Mouse (Mus musculus) stomach, postnatal 0 days (tissue): Measurements from ENCODE around the gene Lin9.

Experiments used
- CTCF ChIP-seq: IDR thresholded peaks from 2 replicates; pipeline ENCODE4 v1.5.1; 2016; ENCODE audit warnings: antibody characterized with exemption, low read depth, mild to moderate bottlenecking, moderate library complexity
- EP300 ChIP-seq: optimal IDR thresholded peaks from 2 replicates; pipeline ENCODE3; 2016; ENCODE audit warnings: antibody characterized with exemption

DNA sequence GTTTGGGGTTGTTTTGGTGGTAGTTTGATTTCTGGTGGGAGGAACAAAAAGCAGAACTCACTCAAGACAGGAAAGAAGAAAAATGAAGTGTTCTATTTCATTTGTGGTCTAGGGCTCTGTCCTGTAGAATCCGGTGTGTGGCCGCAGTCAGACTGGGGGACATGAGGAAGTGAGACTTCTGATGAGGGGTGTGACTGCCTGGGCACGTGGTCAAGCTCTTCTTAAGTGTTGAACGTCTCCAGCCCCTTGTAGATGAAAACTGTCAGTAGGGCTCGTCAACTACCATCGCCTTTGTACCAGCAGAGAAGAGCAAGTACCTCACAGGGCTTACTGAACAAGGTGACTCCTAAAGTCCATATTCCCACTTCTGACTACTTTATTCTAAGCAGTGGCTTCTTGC lies 39.1 kb upstream of the Lin9 start:
- TF ChIP-seq CTCF (no peak), EP300 (no peak)
